Mouse (Mus musculus): ENCODE measurements around the gene Car2.

Car2 gene

GRCm38 (mm10) chr3:14878749-14879223 lies 7.3 kb upstream of the Car2 start:
- DNase-seq (ENCODE audit: low spot score in 2 of 2): no peak

- DNase-seq (ENCODE audit: low spot score in 2 of 2): no peak
These were observed 6.8 kb upstream of the Car2 start for GRCm38 (mm10) chr3:14879293-14879692.

- DNase-seq (ENCODE audit: low spot score in 2 of 2): no peak
These were observed 5.8 kb upstream of the Car2 start for GRCm38 (mm10) chr3:14880277-14880676.

GRCm38 (mm10) chr3:14882005-14882404 lies 4.1 kb upstream of the Car2 start:
- no peak for DNase-seq (ENCODE audit: low spot score in 2 of 2)

- DNase-seq (ENCODE audit: low spot score in 2 of 2): no peak
These were observed 3.3 kb upstream of the Car2 start for GRCm38 (mm10) chr3:14882756-14883155.

GRCm38 (mm10) chr3:14884826-14885225 lies 1.2 kb upstream of the Car2 start:
- no peak for DNase-seq (ENCODE audit: low spot score in 2 of 2)

- no peak for DNase-seq (ENCODE audit: low spot score in 2 of 2)
These were observed 1.1 kb downstream of the Car2 start for GRCm38 (mm10) chr3:14887134-14887666.

GRCm38 (mm10) chr3:14887686-14888295 lies 1.7 kb downstream of the Car2 start:
- DNase-seq (ENCODE audit: low spot score in 2 of 2): no peak

GRCm38 (mm10) chr3:14888549-14888948 lies 2.5 kb downstream of the Car2 start:
- DNase-seq (ENCODE audit: low spot score in 2 of 2): no peak

GRCm38 (mm10) chr3:14889085-14889484 lies 3.0 kb downstream of the Car2 start:
- DNase-seq (ENCODE audit: low spot score in 2 of 2): no peak

GRCm38 (mm10) chr3:14889716-14890409 lies 3.8 kb downstream of the Car2 start:
- no peak for DNase-seq (ENCODE audit: low spot score in 2 of 2)

- DNase-seq (ENCODE audit: low spot score in 2 of 2): no peak
These were observed 6.9 kb downstream of the Car2 start for GRCm38 (mm10) chr3:14892991-14893390.

- no peak for DNase-seq (ENCODE audit: low spot score in 2 of 2)
These were observed 7.6 kb downstream of the Car2 start for GRCm38 (mm10) chr3:14893700-14894099.

GRCm38 (mm10) chr3:14895333-14895732 lies 9.3 kb downstream of the Car2 start:
- no peak for DNase-seq (ENCODE audit: low spot score in 2 of 2)

- no peak for DNase-seq (ENCODE audit: low spot score in 2 of 2)
These were observed 11.7 kb downstream of the Car2 start for GRCm38 (mm10) chr3:14897770-14898169.

- DNase-seq (ENCODE audit: low spot score in 2 of 2): no peak
These were observed 17.3 kb downstream of the Car2 start for GRCm38 (mm10) chr3:14903380-14903779.

GRCm38 (mm10) chr3:14904165-14904564 lies 18.1 kb downstream of the Car2 start:
- DNase-seq (ENCODE audit: low spot score in 2 of 2): no peak

GRCm38 (mm10) chr3:14907271-14907670 lies 21.2 kb downstream of the Car2 start:
- no peak for DNase-seq (ENCODE audit: low spot score in 2 of 2)

- DNase-seq (ENCODE audit: low spot score in 2 of 2): no peak
These were observed 26.0 kb downstream of the Car2 start for GRCm38 (mm10) chr3:14911992-14912582.

GRCm38 (mm10) chr3:14913774-14914173 lies 27.7 kb downstream of the Car2 start:
- DNase-seq (ENCODE audit: low spot score in 2 of 2): no peak

GRCm38 (mm10) chr3:14915355-14915754 lies 29.3 kb downstream of the Car2 start:
- DNase-seq (ENCODE audit: low spot score in 2 of 2): no peak

GRCm38 (mm10) chr3:14917261-14917660 lies 31.2 kb downstream of the Car2 start:
- no peak for DNase-seq (ENCODE audit: low spot score in 2 of 2)

GRCm38 (mm10) chr3:14944706-14945105 lies 58.6 kb downstream of the Car2 start:
- DNase-seq (ENCODE audit: low spot score in 2 of 2): no peak
